Mouse (Mus musculus) spleen, adult 2 months (tissue): ENCODE results near the gene Gm21987. TPM values are rescaled to one million over a fixed set of nuclear protein-coding genes. Genes with fewer than 3 reads are reported as not detected.

Source experiments
- DNase-seq, 2 experiments: peaks; one replicate each; pipeline versions ENCODE4 v3.0.0 to v3.0.0-alpha.2; 2012 to 2021; ENCODE audit warnings: low spot score in 2 of 2, low read depth in 1 of 2
- H3K27ac ChIP-seq: fragments of 200-500 bp; 2 replicates; pipeline ENCODE4 v1.5.1; 2012; ENCODE audit warnings: low read length, inconsistent platforms; ENCODE audit not compliant: insufficient read depth
- H3K27me3 ChIP-seq: fragments of 200-500 bp; 2 replicates; pipeline ENCODE4 v1.6.1; 2012; ENCODE audit warnings: mild to moderate bottlenecking, moderate library complexity, low read length, inconsistent platforms; ENCODE audit not compliant: control insufficient read depth, insufficient read depth
- H3K36me3 ChIP-seq: fragments of 200-500 bp; 2 replicates; pipeline ENCODE4 v1.6.1; 2012; ENCODE audit warnings: mild to moderate bottlenecking, low read length, inconsistent platforms; ENCODE audit not compliant: control insufficient read depth, insufficient read depth
- H3K4me1 ChIP-seq: fragments of 200-500 bp; 2 replicates; pipeline ENCODE4 v1.6.1; 2011; ENCODE audit warnings: inconsistent platforms; ENCODE audit not compliant: control insufficient read depth, insufficient read depth, insufficient read length
- H3K4me3 ChIP-seq: fragments of 200-500 bp; 2 replicates; pipeline ENCODE4 v1.5.1; 2011; ENCODE audit warnings: mild to moderate bottlenecking, inconsistent platforms; ENCODE audit not compliant: insufficient read depth, insufficient read length; ENCODE audit errors: extremely low read depth
- CTCF ChIP-seq: fragments of 200-500 bp; IDR thresholded peaks from 2 replicates; pipeline ENCODE4 v1.5.1; 2011; ENCODE audit warnings: mild to moderate bottlenecking, inconsistent platforms; ENCODE audit not compliant: insufficient read depth, insufficient read length, insufficient replicate concordance; ENCODE audit errors: extremely low read depth
- POLR2A ChIP-seq: fragments of 200-500 bp; IDR thresholded peaks from 2 replicates; pipeline ENCODE4 v1.6.1; 2011; ENCODE audit warnings: low read depth, low read length, inconsistent platforms
- WGBS: fragments of 180-500 bp; shearing (Covaris S2); methylation state at CpG from one replicate; pipeline ENCODE4 v1.1.7; 2018; 5-methylcytosine and 5-hydroxymethylcytosine counted together
- polyA plus RNA-seq: library from polyadenylated mRNA; depleted of rRNA; stranded (reverse); fragments of >200 nt; gene quantifications from 2 replicates; pipeline ENCODE4 v1.2.3, GENCODE M21; 2012

Gene Gm21987
- polyA plus RNA-seq, 1 experiment, result not detected

DNA sequence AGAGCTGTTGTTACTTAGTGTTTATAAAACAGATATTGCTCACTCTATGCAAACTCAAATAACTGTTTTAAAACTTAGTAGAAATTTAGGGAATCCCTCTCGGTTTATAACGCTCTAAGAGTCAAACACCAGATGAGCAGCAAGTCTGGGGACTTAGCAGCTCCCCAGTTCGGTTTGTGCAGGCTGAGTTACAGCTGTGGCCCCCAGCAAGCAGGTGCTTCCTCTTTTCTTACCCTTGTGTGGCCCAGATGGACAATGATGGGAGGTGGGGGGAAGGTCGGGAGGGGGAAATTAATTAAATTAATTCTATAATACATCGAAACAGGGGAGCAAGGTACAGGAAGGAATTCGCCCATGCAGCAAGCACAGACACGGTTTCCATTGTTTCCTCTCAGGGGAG is 39.2 kb upstream of the Gm21987 start:
- Histone ChIP-seq H3K4me3 (no peak overlapping the region), H3K36me3 (no peaks in the 10 kb centered on the region), H3K4me1 (no peaks in the 10 kb centered on the region; the same call in 1 of the 2 replicates), H3K27ac (no peak overlapping the region), H3K27me3 (no peaks in the 10 kb centered on the region)
- no peak for DNase-seq
- TF ChIP-seq CTCF (no peak), POLR2A (no peak)
- WGBS, result 5% methylated on average over 7 of the region's 7 CpGs

DNA sequence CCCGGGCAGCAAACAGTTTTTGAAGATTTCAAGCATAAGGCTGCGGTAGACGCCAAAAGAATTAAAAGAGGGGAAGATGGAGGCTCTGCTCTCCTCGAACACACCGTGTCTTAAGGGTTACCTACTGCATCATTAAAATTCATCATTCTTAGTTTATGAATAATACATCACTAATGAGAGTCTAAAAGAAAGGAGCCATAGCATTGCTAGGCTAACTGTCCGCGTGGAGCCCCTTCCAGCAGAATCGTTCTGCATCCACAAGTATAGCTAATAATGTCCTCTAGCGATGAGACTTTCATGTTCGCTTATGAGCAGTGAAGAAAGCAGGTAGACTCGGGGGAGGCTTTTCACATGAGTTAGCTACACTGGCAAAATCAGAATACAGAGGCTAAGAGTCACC is 38.6 kb upstream of the Gm21987 start:
- Histone ChIP-seq H3K4me1 (no peaks in the 10 kb centered on the region; the same call in 1 of the 2 replicates), H3K27me3 (no peaks in the 10 kb centered on the region), H3K36me3 (no peaks in the 10 kb centered on the region), H3K27ac (no peak overlapping the region), H3K4me3 (no peak overlapping the region)
- no peak for TF ChIP-seq POLR2A
- 72% methylated on average over 11 of the region's 11 CpGs for WGBS
- no peak for DNase-seq

DNA sequence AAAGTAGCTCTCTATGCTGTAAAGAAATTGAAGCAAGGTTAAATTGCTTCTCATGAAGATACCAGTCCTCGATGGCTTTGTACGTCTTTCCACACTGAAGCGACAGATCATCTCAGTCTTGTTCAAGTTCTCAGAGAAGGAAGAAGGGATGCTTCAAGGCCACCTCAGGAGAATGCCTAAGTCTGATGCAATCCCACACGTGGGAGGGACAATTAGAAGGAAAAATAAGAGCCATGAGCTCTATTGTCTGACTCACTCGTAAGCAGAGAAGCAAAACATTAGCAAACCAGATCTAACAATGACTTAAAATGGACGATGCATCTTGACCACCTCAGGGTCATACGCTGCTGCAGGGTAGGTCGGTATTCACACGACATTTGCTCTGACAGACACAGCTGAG is 28.3 kb upstream of the Gm21987 start:
- H3K36me3 ChIP-seq, result no peaks in the 10 kb centered on the region
- no peak overlapping the region for H3K4me3 ChIP-seq
- no peak overlapping the region for H3K27ac ChIP-seq
- no peaks in the 10 kb centered on the region for H3K27me3 ChIP-seq
- TF ChIP-seq CTCF (no peak), POLR2A (no peak)
- WGBS, result 82% methylated on average over 9 of the region's 9 CpGs
- H3K4me1 ChIP-seq, result no peaks in the 10 kb centered on the region
- no peak for DNase-seq

DNA sequence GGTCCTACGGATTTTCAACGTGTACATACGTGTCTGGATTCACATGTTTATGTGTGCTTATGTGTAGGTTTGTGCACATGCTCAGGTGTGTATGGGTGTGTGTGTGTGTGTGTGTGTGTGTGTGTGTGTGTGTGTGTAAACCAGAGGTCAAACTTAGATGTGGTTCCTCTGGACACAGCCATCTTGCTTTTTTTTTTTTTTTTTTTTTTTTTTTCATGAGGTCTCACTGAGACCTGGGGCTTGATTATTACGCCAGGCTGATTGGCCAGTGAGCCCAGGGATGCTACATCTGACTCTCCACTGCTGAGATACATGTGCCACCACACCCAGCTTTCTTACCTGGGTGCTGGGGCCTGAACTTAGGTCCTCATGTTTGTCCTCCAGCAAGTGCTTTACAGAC is 27.8 kb upstream of the Gm21987 start:
- TF ChIP-seq CTCF (no peak), POLR2A (no peak)
- WGBS, result 88% methylated on average over 4 of the region's 4 CpGs
- no peak overlapping the region for H3K4me3 ChIP-seq
- no peaks in the 10 kb centered on the region for H3K4me1 ChIP-seq
- no peak overlapping the region for H3K27ac ChIP-seq
- no peaks in the 10 kb centered on the region for H3K36me3 ChIP-seq
- DNase-seq, result no peak
- H3K27me3 ChIP-seq, result no peaks in the 10 kb centered on the region

DNA sequence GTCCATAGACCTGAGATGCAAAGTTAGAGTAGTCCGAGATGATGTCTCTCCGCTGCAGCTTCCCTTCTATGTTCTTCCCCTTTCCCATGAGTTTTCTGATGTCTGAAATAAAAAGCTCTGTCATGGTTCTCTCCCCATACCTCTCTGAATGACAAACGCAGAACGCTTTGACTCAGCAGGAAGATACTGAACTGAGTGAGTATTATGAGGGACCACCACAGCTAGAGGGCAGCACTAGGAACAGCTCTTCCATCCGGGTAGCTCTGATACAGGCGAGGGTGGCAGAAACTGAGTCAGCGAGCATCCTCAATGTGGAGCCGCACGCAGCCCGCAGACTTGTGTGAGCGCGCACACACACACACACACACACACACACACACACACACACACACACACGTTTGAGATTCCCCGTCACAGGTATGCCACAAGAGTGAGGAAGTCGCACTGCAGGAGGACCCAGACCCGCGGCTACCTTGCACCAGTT is 25.3 kb upstream of the Gm21987 start:
- Histone ChIP-seq H3K4me1 (no peaks in the 10 kb centered on the region), H3K27ac (no peak overlapping the region), H3K27me3 (no peaks in the 10 kb centered on the region), H3K4me3 (no peak overlapping the region), H3K36me3 (no peaks in the 10 kb centered on the region)
- peak in 1 of 2 experiments; percentile 37 for DNase-seq
- 32% methylated on average over 17 of the region's 17 CpGs for WGBS
- TF ChIP-seq POLR2A, result no peak
- peak; percentile 25; the same call in 1 of the 2 replicates for TF ChIP-seq CTCF

DNA sequence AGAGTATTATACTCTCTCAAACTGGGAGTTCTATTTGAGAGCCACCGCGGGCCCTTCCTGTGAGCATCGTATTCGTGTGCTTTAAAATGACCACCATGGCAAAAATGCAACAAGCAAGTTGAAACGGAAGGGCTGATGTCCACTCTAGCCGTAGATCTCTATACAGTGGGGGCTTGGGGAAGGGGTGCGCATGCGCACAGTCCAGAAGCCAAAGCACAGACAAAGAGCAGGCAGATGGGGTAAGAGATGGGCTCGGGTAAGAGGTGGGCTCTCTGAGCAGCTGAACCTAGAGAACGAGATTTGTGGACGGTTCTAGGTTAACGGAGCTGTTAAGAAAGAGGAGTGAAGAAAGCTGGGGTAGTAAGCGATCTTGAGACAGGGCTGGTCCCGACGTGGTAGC is 22.5 kb upstream of the Gm21987 start:
- Histone ChIP-seq H3K4me1 (no peaks in the 10 kb centered on the region), H3K4me3 (no peak overlapping the region), H3K27ac (no peak overlapping the region), H3K36me3 (no peaks in the 10 kb centered on the region), H3K27me3 (no peaks in the 10 kb centered on the region)
- WGBS, result 89% methylated on average over 15 of the region's 15 CpGs
- TF ChIP-seq POLR2A (no peak), CTCF (no peak)
- DNase-seq, result no peak

DNA sequence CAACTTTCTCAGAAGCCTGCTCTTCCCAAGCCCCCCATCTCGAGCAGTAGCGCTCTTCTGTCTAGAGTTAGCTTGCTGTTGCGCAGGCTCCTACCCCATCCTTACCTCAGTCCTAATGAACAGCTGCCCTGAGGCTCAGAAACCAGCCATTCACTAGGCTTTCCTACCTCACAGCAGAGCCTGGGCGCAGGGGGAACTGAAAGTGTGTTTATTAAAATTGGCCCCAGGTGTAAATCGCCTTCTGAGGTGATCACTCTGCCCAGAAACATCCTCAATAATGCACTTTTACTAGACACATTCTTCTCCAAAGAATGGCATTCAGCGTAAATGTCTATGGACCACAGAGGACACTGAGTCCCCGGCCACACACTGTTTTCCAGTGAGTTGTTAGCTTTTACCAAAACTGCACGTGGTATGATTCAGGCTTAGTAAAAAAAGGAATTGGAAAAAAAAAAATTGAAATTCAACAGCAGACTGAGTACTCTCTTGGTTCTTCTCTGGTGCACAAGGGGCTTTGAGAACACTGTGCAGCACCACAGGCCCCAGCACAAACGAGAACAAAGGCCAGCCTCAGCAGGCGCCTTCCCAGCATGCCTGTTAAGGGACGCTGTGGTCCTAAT is 20.0 kb upstream of the Gm21987 start:
- 81% methylated on average over 11 of the region's 11 CpGs for WGBS
- H3K27ac ChIP-seq, result no peak overlapping the region
- H3K27me3 ChIP-seq, result no peaks in the 10 kb centered on the region
- no peak for DNase-seq
- no peaks in the 10 kb centered on the region for H3K36me3 ChIP-seq
- H3K4me1 ChIP-seq, result no peaks in the 10 kb centered on the region
- TF ChIP-seq CTCF (no peak), POLR2A (no peak)
- no peak overlapping the region for H3K4me3 ChIP-seq
